Mouse (Mus musculus) thymus, adult 18-20 months (tissue): Measurements from ENCODE around the gene Cars2.
"Not testable (repeated sequence)": the region's sequence is repeated elsewhere in the genome, so short reads cannot be mapped to it uniquely, and the experiment has no call there.

Experiments
- DNase-seq, 2 experiments: peaks; one replicate each; pipeline ENCODE4 v3.0.0; 2022; ENCODE audit warnings: mixed read lengths in 2 of 2

Cars2 gene

DNA sequence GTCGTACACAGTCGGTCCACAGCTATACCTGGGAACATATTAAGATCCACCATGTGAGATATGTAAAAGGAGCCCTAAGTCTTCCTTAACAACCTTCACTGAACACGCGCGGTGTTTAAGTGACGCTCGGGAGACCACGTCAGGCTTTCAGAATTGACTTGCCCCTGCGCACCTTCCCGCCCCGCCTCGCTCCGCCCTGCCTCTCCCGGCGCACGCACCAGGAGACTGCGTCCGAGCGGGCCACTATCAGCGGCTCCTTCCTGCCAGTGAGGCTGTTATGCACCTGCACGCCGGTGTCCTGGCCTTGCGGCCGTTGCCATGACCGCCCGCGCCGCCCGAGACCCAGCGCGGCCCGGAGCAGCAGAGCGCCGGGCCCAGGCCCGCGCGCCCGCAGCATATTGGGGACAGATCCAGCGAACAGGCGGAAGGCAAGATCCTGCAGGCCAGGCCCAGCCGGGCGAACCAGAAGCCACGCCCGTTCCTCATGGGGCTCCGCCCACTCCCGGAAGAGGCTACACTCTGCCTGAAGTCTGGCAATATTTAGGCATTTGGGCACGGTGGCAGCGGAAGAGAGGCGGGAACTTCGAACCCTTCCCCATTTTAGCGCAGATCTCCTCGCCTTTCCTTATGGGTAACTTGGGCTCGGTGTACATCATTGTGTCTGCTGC, at the start of gene Cars2:
TSS of gene Cars2 (minus strand) at position 503 of the 668 bp plus-strand sequence.
- DNase-seq = peak; percentile 89 to 91

GRCm38 (mm10) chr8:11593222-11593884, 42.8 kb upstream of the Cars2 start:
- no peak for DNase-seq

DNA sequence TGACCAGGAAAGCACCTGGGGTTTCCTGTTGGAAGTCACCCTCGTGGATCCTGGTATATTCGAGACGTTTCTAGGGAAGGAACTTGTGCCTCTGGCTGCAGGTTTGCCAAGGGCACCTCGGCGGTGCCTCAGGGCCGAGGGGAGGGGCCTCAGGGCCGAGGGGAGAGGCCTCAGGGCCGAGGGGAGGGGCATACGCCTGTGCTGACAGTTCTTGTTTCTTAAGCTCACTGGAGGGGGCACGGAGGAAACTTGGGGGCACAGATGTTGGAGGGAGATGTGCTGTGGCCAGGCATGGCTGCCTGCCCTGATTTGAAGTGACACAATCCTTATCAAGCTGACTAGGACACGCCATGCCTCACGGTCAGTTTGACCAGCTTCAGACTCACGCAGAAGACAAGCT, 41.7 kb upstream of the Cars2 start:
- no peak for DNase-seq

- DNase-seq = no peak
Observed at GRCm38 (mm10) chr8:11591837-11592236, 41.3 kb upstream of the Cars2 start.

DNA sequence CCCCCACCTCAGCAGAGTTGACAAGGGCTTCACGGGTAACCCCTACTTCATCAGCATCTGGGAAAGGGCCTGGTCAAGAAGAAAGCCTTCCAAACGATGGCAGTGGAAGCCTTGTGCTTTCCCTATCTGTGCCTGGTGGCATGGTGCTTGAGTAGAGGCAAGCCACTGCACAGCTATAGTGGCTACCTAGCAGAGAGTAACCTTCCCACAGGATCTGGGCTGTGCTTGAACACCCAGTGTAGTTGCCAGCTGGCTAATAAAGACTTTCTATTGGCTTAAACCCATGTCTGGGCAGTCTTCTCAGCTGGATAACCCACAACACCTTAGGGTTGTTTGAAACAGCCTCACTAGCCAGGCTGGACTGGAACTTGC, 35.8 kb upstream of the Cars2 start:
- DNase-seq = no peak

DNA sequence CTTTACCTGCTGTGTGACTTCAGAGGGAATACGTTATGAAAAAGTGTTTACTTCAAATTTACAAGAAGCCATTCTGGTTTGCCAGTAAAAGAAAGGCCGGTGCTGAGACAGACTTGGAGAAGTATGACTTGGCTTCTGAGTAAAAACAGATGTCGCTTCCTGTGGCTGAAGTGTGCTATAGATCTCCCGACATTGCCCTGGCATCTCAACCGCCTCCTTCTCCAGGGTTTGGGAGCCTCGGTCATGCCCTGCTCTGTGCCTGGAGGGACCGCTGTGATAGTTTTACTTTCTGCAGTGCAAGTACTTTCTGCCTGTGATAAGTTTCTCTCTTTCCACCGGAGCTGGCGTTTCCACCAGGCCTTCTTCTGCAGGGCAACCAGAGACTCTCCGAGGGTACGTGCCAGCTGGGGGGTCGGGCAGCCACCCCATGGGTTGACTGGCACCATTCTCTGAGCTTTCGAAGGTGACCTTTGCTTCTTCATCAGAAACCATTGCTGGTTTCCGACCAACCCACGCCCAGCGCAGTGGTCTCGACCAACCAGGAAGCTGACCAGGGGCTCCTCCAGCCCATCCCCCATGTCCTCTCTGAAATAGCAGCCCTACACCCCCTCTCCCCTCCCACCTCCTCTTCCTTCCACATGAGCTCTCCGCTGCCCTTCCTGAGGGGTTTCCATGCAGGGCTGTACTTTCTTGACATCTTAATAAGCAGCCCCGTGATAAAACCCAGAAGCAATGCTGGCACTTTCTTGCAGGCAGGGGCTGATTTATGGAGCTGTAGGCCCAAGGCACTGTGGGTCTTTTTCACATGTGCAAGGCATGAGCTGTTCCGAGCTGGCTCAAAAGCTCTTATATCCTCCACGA, 35.2 kb upstream of the Cars2 start:
- DNase-seq = no peak

- no peak for DNase-seq
Observed at GRCm38 (mm10) chr8:11575604-11576384, 25.2 kb upstream of the Cars2 start.

GRCm38 (mm10) chr8:11574911-11575603, 24.5 kb upstream of the Cars2 start:
- DNase-seq = peak in 1 of 2 experiments; percentile 24

DNA sequence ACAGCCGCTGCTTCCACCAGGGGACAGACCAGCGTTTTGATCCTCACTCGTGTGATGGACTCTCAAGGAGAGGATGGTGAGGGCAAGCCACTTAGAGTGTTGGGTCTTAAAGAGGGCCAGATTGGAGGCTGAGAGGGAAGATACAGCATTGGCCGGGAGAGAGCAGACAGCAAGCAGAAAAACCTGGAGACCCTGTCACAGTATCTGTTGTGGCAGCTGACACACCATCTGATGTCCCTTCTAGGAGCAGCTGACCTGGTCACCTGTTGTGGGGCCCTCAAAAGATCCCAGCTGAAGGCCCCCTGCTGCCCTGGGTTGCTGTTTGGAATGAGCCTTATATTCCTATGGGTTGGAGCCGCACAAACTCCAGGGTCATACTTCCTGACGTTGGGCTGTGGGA, 21.8 kb upstream of the Cars2 start:
- DNase-seq = no peak

DNA sequence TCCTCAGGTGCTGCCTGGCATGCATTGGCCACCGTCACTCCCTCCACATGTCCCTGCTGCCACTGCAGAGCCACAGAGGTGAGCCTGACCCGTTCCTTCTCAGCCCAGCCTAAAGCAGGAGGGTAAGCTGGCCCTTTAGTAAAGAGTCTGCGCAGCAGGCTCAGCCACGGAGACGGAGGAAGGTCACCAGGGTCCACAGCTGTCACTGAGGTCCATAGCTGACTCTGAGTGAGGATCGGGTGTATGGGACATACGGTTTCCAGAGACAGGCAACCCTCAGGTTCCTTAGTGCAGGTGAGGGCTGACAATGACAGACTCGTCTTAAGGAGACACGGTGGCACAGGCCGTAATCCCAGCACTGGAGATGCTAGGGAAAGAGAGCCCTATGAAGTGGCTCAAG, 21.4 kb upstream of the Cars2 start:
- DNase-seq = no peak

DNA sequence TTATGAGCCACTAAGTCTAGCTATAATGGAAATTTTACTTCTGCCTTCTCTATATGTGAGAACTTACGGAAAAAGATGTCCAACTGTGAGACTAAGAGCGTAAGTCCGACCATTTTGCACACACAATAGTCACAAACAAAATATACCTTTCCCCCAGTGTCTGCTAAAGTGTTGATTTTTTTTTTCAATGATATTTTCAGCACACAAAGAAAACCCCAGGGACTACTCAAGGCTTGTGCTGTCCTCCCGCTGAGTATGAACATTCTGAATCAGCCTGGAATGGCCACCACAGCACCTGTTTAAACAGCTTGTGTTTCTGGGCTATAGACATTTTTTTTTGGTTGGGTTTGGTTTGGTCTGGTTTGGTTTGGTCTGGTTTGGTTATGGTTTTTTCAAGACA, 20.2 kb upstream of the Cars2 start:
- DNase-seq = no peak

GRCm38 (mm10) chr8:11569260-11570097, 18.9 kb upstream of the Cars2 start:
- no peak for DNase-seq

DNA sequence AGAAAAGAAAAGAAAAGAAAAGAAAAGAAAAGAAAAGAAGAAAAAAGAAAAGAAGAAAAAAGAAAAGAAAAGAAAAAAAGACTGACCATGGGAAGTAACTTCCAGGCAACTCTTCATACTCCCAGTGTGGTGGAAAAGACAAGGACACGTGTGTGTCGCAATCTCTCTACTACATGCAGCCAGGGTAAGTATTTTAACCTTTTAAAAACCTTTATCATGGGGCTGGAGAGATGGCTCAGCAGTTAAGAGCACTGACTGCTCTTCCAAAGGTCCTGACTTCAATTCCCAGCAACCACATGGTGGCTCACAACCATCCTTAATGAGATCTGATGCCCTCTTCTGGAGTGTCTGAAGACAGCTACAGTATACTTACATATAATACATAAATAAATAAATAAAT, 17.6 kb upstream of the Cars2 start:
- not testable (repeated sequence) for DNase-seq

GRCm38 (mm10) chr8:11564721-11565120, 14.1 kb upstream of the Cars2 start:
- DNase-seq = no peak

- no peak for DNase-seq
Observed at GRCm38 (mm10) chr8:11564236-11564635, 13.7 kb upstream of the Cars2 start.

- no peak for DNase-seq
Observed at GRCm38 (mm10) chr8:11560220-11560619, 9.6 kb upstream of the Cars2 start.

- no peak for DNase-seq
Observed at GRCm38 (mm10) chr8:11559511-11559910, 8.9 kb upstream of the Cars2 start.

DNA sequence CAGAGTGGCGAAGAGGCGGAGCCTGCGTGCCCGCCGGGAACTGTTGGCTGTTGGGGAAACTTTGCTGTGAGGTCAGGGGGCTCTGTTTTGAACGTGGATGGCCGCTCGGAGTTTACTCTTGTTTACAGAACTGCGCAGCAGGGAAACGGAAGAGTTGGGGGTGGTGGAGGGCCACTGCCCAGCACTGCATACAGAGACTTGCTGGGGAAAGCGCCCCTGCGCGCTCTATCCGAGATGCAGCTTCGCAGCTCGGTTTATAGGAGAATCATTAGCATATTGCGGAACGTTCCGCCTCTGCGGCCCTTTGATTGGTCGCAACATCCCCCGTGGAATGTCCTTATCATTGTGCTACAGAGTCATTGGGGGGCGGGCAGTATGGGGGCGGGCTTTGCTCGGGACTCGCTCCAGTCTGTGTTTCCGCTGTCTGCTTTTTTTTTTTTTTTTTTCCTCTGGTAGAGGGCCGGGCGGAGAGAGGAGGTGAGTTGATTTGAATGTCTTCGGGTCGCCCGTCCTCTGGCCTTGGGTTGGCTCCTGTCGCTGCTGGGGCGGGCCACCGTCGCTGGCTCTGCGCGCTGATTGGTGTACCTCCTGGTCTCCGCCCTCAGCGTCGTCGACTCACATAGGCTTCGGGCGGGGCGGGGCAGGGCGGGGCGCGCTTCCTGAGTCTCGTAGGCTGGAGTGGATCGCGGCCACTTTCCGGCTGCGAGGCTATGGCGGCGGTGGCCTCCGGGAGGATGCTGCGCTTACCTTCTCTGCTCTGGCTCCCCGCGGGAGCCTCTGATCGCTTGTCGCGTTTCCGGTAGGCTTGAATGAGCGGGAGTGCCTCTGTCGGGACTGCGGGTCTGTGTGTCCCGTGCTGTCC, 7.4 kb upstream of the Cars2 start:
- DNase-seq = peak; percentile 96 to 98

DNA sequence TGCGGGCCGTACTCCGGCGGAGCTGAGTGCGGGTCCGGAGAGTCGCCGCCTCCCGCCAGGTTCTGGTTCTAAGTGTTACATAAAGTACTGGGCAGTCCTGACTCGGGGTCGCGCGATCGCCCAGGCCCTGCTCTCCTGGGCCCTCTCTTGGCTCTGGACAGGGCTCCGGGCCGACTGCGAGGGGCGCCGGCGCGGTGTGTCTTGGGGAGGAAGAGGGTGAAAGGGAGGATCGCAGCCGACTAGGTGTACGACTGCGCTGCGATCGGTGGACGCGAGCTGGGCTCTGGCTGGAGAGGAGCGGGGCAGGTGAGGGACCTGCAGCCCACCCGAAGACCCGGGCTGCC, 6.8 kb upstream of the Cars2 start:
- DNase-seq = no peak

DNA sequence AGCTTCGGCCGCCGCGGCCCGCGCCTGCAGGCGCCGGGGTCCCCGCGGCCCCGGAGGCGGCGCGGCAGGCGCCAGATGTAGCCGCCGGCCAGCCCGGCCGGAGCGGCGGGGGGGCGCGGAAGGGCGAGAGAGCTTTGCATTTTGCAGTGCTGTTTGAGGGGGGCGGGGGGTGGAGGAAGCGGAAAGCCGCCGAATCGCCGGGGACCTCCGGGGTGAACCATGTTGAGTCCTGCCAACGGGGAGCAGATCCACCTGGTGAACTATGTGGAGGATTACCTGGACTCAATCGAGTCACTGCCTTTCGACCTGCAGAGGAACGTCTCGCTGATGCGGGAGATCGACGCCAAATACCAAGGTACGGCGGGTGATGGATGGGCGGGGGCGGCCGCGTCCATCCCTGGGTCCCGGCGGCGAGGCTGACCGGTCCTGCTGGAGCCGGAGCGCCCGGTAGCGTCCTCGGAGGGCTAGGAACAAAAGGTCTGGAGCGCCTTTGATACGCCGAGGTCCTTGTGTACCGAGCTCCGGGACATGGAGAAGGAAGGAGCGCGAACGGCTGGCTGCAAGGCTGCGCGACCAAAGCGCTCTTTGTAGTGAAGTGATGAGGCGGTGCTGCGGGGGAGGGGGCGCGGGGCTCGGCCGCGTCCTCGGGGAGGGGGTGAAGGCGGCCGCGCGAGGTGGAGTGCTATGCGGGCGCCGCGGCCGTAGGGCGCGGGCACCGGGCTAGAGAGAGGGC, 6.3 kb upstream of the Cars2 start:
- DNase-seq = peak; percentile 37 to 54
